Mouse (Mus musculus): ENCODE results near the gene Irx2. TPM values are rescaled to one million over a fixed set of nuclear protein-coding genes. Genes with fewer than 3 reads are reported as not detected.

The Irx2 gene
- total RNA-seq, 2 experiments from 2014 or later, result 0.27 to 0.32 TPM

DNA sequence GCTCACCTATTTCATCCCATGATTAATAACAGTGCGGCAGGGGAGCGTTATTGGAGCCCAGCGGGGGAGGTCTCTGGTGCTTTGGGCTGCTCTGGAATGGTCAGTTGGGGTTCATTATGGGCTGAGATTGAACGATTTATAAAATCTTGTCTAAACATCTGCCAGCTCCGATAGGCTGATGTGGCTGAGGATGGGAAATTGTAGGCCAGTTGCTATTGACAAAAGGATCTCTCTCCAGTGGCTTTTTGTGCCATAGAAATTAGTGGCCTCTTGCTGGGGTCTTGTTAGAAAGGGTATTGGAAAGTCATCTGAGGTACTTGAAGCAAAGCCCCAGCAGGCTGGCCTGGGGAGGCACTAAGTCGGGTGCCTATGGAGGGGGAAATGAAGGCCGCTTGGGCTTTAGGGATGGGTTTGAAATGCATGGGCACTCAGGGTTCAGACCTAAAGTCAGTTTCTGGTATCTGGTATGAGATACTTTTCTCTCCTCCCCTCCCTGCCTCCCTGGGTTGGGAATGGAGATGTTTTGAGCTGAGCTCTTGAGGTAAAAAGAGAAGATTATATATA lies 6.2 kb downstream of the Irx2 start:
- no peak for DNase-seq (ENCODE audit: low spot score in 2 of 2)

DNA sequence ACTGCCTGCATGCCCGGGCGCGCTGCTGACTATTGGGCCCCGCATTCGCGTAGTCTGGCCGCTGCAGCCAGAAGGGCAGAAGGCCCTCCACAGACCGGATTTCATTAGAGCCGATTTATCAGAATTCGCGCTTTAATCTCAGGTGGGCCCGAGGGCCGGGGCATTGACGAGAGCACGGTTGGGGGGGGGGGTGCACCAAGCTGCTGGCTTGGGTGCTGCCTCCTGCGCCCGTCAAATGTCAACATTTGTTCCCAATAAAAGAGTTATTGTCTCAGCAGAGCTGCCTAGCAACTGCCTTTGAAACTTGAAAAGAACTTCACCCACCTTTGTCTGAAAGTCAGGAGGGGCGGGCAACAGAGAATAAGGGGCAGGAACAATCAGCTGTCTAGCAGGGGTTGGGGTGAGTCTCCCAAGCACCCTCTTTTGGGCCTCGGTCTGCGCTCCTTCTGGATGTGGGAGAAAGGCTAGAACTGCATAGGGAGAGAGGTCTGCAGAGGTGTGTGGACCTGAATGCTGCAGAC lies 7.8 kb downstream of the Irx2 start:
- no peak for DNase-seq (ENCODE audit: low spot score in 2 of 2)

- DNase-seq (ENCODE audit: low spot score in 2 of 2), result no peak
Measured at GRCm38 (mm10) chr13:72637536-72637935, 8.9 kb downstream of the Irx2 start.

DNA sequence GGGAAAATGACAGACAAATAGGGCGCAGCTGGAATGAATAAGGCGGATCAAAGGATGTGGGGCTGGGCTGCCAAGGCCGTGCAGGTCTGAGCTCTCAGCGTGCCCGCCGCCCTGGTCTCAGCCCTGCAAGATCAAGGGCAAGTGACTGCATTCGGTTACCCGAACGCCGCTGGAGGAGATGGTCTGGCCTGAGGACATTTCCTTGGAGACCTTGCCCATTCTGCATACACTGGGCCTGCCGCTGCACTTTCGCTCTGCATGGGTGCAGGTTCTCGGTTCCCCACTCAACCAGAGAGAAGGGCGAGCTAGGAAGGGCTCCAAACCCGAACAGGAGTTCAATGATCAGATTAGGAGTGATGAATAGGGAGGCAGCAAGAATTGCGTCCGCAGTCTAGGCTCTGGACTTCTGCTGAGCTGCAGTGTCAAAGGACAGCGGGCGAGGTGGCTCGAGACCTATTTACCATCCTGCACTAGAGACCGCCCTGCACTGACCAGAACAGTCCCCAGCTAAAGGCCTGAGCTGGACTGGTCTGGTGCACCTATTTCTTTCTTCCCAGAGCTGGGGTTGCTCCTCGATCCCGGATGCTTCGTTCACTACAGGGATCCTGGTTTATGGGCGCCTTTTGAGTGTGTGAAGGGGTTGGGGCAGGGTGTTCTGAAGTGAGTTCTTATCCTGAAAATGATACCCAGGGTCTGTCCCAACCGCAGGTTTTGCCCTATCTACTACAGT lies 9.9 kb downstream of the Irx2 start:
- DNase-seq (ENCODE audit: low spot score in 2 of 2), result no peak

DNA sequence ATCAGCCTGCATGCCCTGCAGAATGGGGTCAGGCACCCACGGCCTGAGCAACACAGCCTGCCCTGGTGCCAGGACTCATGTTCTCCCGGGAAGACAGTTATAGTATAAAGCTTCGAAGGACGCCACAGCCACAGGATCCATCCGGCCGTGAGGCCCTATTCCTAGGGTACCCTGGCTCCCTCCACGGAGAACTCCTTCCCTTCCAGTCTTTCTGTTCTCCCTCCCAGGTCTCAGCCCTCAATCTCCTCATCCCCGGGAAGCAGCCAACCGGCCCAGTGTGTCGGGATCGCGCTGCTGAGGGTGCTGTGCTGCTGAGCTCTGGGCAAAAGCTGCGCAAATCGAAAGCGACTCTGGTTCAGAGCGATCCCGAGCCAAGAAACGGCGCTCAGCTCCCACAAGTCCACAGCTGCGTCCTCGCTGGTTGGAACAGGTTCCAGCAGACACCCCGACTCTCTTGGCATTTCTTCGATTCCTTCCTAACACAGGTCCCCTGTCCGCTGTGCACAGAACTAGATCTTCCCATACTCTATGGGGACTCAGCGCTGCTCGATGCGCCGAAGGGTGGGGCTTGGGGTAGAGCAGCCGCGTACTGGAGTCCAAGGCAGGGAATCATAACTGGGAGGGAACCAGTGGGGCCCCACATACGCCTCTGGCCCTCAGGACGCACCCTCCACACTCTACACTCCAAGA lies 11.0 kb downstream of the Irx2 start:
- no peak for DNase-seq (ENCODE audit: low spot score in 2 of 2)

GRCm38 (mm10) chr13:72640131-72640521 lies 11.5 kb downstream of the Irx2 start:
- DNase-seq (ENCODE audit: low spot score in 2 of 2), result no peak

DNA sequence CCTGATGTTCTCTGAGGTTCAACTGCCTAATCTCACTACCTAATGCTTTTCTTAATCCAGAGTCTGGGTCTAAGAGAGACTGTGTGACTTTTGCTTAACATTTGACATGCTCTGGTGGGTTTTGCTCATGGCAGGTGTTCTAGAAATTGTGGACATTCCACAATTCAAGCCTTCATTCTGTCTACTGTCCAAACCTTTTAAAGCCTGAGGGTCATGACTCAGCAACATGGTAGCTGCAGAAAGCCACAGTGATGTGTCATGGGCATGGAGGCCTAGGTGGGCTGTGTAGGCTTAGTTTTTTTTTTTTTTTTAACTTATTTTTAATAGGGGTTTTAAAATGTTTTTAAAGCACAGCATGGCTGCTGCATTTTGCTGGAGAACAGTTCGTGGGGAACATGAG lies 27.8 kb downstream of the Irx2 start:
- DNase-seq (ENCODE audit: low spot score in 2 of 2), result no peak

- DNase-seq (ENCODE audit: low spot score in 2 of 2), result no peak
Measured at GRCm38 (mm10) chr13:72675826-72676225, 47.2 kb downstream of the Irx2 start.

Data from adrenal gland, adult 18-20 months (tissue).